Mouse (Mus musculus): Measurements from ENCODE around the gene Dnajb4. TPM values are rescaled to one million over a fixed set of nuclear protein-coding genes. Genes with fewer than 3 reads are reported as not detected.
"Not testable (repeated sequence)": the region's sequence is repeated elsewhere in the genome, so short reads cannot be mapped to it uniquely, and the experiment has no call there.

The Dnajb4 gene
- 10 to 100 TPM; 75.4 to 78.2 TPM for total RNA-seq (2021)
- long read RNA-seq, experiment 1, full-length matches to known transcripts, result 29 of 47 reads
- long read RNA-seq, experiment 1, partial matches to known transcripts, result 1 of 47 reads
- long read RNA-seq, experiment 1, other reads (novel, unspliced or antisense), result 17 of 47 reads
- long read RNA-seq, experiment 2, full-length matches to known transcripts, result 28 of 47 reads
- long read RNA-seq, experiment 2, partial matches to known transcripts, result 1 of 47 reads
- long read RNA-seq, experiment 2, other reads (novel, unspliced or antisense), result 18 of 47 reads

DNA sequence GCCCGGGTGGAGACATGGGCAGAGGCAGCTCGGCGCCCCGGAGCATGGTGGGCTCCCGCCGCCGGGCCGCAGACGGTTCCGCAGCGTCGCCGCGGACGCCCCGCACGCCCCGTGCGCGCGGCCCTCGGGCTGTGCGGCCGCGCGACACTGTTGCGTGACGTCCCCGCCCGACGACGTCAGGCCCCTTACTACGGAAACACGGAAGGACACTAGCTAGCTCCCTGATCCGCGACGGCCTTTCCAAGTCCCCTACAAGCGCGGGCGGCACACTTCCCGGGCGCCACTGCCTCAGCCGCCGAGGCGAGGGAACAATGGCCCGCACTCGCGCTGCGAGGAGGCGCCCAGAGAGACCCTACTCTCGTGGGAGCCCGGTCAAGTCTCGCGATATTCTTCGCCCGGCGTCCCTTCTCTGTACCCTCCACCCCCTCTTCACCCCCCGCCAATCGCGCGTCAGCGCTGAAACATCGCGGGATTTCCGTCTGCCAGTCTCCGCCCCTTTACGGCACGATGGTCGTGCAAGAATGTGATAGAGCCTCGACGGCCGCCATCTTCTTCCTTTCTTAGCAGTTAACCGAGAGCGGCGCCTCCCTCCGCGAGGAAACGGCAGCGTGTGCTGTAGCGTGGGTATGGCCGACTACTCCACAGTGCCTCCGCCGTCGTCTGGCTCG is at the start of gene Dnajb4, which contains the start of gene Fubp1:
Gene Dnajb4, minus strand, starts transcription at position 336 of the 668 bp plus-strand sequence.
Gene Fubp1, plus strand, starts transcription at position 456 of the 668 bp plus-strand sequence.
- Histone ChIP-seq H3K27ac (peak within 1 kb of the TSS; percentile 100), H3K4me3 (peak within 1 kb of the TSS; percentile 81)
- TF ChIP-seq CTCF (IDR thresholded peaks at IDR 0.05), result no peak
- DNase-seq (ENCODE audit: extremely low spot score in 1 of 2, low spot score in 2 of 2), result peak; percentile 99 to 100
- intact Hi-C loops (cut with DNase I), result loop anchor here (1.0 kb wide), 2 partner anchors 17 to 99 kb away; no protein-coding TSS in a partner anchor

- H3K27ac ChIP-seq; H3K4me3 ChIP-seq; intact Hi-C loops (cut with DNase I): not testable (repeated sequence)
- peak; percentile 54 to 76 for DNase-seq (ENCODE audit: extremely low spot score in 1 of 2, low spot score in 2 of 2)
- TF ChIP-seq CTCF (IDR thresholded peaks at IDR 0.05), result peak; percentile 86
Measured at GRCm38 (mm10) chr3:152259409-152259808, 49.3 kb upstream of the Dnajb4 start.

DNA sequence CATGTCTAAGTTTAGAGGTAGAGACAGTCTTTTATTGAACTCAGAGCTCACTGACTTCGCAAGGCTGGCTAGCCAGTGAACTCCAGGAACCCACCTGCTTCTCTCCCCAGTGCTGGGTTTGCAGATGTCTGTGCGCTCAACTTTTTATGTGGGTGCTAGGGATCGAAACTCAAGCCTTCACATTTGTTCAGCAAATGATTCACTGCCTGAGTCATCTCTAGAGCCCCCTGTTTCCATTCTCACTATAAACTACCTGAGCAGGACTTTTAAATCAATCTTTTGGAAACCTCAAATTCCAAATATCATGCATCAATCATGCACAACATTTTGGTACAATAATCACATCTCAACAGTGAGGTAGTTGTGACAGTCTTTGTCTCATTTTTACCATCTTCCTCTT is 47.4 kb upstream of the Dnajb4 start:
- intact Hi-C loops (cut with DNase I), result no loop called here
- H3K4me3 ChIP-seq, result no peak overlapping the region
- no peak for DNase-seq (ENCODE audit: extremely low spot score in 1 of 2, low spot score in 2 of 2)
- TF ChIP-seq CTCF (IDR thresholded peaks at IDR 0.05), result no peak
- no peak overlapping the region for H3K27ac ChIP-seq

- H3K27ac ChIP-seq, result no peak overlapping the region
- no peak for DNase-seq (ENCODE audit: extremely low spot score in 1 of 2, low spot score in 2 of 2)
- intact Hi-C loops (cut with DNase I), result no loop called here
- TF ChIP-seq CTCF (IDR thresholded peaks at IDR 0.05), result no peak
- H3K4me3 ChIP-seq, result no peak overlapping the region
Measured at GRCm38 (mm10) chr3:152250487-152250886, 40.4 kb upstream of the Dnajb4 start.

DNA sequence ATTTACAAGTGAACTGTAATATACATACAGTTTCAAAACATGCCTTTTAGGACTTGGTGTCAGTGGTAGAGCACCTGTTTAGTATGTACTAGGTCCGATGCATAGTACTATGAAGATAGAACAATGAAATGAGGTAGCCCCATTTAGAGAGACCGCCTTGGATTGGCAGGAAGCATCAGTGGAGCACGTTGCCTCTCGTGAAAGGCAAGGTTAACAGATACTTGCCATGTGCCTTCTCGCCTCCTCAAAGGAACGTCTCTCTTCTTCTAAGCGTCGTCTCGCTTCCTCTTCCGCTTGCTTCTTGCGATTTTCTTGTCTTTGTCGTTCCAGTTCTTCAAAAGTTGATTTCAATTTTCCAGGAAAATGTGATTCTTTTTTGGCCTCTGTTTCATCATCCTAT is 37.6 kb upstream of the Dnajb4 start:
- TF ChIP-seq CTCF (IDR thresholded peaks at IDR 0.05), result no peak
- Histone ChIP-seq H3K4me3 (no peak overlapping the region), H3K27ac (no peak overlapping the region)
- DNase-seq (ENCODE audit: extremely low spot score in 1 of 2, low spot score in 2 of 2), result no peak
- intact Hi-C loops (cut with DNase I), result no loop called here

DNA sequence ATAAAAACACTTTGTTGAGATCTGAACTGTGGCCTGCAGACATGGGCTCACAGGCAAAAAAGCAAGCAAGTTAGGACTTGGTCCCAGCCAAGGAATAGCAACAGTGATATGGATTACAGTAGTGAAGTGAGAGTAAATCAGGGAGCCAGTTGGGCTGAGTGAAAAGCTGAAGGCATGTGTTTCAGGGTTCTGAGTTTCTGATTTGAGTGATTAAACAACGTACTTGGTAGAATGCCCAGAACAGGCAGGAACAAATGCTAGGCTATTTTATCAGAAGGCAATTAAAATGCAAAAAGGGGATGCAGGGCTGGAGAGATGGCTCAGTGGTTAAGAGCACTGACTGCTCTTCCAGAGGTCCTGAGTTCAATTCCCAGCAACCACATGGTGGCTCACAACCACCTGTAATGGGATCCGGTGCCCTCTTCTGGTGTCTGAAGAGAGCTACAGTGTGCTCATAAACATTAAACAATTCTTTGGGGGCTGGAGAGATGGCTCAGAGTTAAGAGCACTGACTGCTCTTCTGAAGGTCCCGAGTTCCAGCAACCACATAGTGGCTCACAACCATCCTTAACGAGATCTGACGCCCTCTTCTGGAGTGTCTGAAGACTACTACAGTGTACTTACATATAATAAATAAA is 35.3 kb upstream of the Dnajb4 start:
- no peak for DNase-seq (ENCODE audit: extremely low spot score in 1 of 2, low spot score in 2 of 2)
- no peak for TF ChIP-seq CTCF (IDR thresholded peaks at IDR 0.05)
- no peak overlapping the region for H3K27ac ChIP-seq
- intact Hi-C loops (cut with DNase I), result no loop called here
- no peak overlapping the region for H3K4me3 ChIP-seq

DNA sequence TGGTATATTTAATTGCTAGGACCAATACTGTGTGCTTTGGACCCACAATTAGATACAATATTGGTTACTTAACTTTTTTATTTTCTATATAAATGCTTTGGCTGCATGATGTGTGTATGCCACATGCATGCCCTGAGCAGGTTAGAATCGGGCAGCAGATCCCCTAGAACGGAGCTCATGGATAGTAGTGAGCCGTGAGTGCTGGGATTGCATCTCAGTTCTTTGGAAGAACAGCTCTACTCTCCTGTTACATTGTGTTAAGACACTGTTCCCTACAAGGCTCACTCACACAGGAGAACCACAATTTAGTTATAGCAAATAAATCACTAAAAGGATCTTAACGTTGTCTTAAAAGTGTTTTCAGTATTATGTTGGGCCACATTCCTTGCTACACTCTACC is 33.2 kb upstream of the Dnajb4 start:
- intact Hi-C loops (cut with DNase I), result no loop called here
- Histone ChIP-seq H3K27ac (no peak overlapping the region), H3K4me3 (no peak overlapping the region)
- no peak for DNase-seq (ENCODE audit: extremely low spot score in 1 of 2, low spot score in 2 of 2)
- no peak for TF ChIP-seq CTCF (IDR thresholded peaks at IDR 0.05)

DNA sequence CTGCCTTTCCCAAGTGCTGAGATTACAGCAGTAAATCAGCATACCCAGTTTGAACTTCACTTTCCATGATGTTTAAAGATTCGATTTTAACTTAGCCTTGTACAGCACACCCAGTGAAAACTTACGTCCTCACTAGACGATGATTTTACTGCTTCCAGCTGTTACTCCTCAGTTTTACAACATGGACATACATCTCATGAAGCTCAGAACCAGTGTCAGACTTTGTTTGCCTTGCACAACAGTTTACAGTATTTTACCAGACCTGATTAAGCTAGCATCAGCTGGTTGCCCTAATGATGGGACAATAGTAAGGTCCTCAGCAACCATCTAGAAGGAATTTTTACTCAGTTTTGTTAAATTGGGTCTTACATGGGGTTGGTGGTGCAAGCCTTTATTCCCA is 31.0 kb upstream of the Dnajb4 start:
- TF ChIP-seq CTCF (IDR thresholded peaks at IDR 0.05), result no peak
- Histone ChIP-seq H3K4me3 (no peak overlapping the region), H3K27ac (no peak overlapping the region)
- no peak for DNase-seq (ENCODE audit: extremely low spot score in 1 of 2, low spot score in 2 of 2)
- intact Hi-C loops (cut with DNase I), result no loop called here

DNA sequence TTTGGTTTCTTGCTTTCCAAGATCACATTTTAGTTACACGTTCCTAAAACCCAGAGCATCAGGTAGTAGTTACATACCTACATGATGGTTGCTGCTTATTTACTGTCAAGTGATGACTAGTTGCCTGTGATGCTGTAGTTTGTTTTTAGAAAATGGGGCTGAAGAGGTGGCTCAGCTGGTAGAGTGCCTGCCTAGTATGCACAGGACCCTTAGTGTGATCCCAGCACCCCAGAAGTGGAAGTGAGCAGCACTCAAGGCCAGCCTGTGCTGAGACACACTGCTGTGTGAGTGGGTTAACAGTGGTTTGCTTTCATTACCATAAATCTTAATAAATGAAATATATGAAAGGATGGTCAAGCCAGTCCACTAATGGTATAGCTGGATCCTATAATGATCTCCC is 29.5 kb upstream of the Dnajb4 start:
- DNase-seq (ENCODE audit: extremely low spot score in 1 of 2, low spot score in 2 of 2), result no peak
- intact Hi-C loops (cut with DNase I), result no loop called here
- TF ChIP-seq CTCF (IDR thresholded peaks at IDR 0.05), result no peak
- Histone ChIP-seq H3K27ac (no peak overlapping the region), H3K4me3 (no peak overlapping the region)

DNA sequence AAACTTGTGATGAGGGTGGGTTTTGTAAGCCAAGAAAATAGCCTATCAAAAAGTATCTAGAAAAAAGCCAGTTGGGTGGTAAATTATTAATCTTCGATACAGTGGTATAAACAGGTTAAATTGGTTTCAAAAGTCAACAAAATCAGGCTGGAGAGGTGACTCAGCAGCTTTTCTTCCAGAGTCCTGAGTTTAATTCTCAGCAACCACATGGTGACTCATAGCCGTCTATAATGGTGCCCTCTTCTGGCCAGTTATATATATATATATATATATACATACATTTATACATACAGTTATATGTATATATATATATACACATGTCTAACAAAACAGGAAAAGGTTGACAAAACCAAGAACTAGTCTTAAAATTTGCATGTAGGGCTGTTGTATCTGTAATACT is 28.7 kb upstream of the Dnajb4 start:
- Histone ChIP-seq H3K27ac (no peak overlapping the region), H3K4me3 (no peak overlapping the region)
- intact Hi-C loops (cut with DNase I), result no loop called here
- DNase-seq (ENCODE audit: extremely low spot score in 1 of 2, low spot score in 2 of 2), result no peak
- TF ChIP-seq CTCF (IDR thresholded peaks at IDR 0.05), result peak; percentile 26; the same call in 1 of the 2 replicates

- H3K27ac ChIP-seq, result no peak overlapping the region
- intact Hi-C loops (cut with DNase I), result no loop called here
- H3K4me3 ChIP-seq, result no peak overlapping the region
- DNase-seq (ENCODE audit: extremely low spot score in 1 of 2, low spot score in 2 of 2), result no peak
- no peak for TF ChIP-seq CTCF (IDR thresholded peaks at IDR 0.05)
Measured at GRCm38 (mm10) chr3:152235805-152236204, 25.7 kb upstream of the Dnajb4 start.

DNA sequence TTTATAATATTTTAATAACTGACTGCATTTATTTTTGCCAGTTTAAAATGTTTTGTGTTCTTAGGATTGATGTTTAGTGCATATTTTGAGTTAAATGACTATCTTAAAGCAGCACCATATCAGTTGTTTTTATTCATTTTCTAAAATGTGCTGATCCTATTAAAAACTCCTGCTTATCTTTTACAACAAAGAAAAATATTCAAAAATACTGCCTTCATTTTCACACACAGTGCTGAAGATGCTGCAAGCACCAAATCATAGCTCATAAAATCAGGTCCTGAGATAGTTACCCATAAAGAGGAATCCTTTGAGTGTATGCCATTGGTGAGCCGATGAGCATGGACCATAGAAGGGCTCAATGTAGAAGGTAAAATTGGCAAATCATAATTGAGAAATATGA is 25.1 kb upstream of the Dnajb4 start:
- DNase-seq (ENCODE audit: extremely low spot score in 1 of 2, low spot score in 2 of 2), result no peak
- Histone ChIP-seq H3K4me3 (no peak overlapping the region), H3K27ac (no peak overlapping the region)
- intact Hi-C loops (cut with DNase I), result no loop called here
- TF ChIP-seq CTCF (IDR thresholded peaks at IDR 0.05), result no peak
